Mouse (Mus musculus) gastrocnemius, adult 18-20 months (tissue): ENCODE data around the gene Tom1l2. TPM values are rescaled to one million over a fixed set of nuclear protein-coding genes. Genes with fewer than 3 reads are reported as not detected.

Experiments
- DNase-seq: peaks from one replicate; pipeline ENCODE4 v3.0.0; 2021; ENCODE audit warnings: low spot score
- total RNA-seq, 2 experiments: library from RNA; stranded (reverse); gene quantifications; 2 replicates each; pipeline ENCODE4 v1.2.3; 2021

Tom1l2 gene
- total RNA-seq, 2 experiments from 2014 or later = 61.5 to 67.2 TPM

GRCm38 (mm10) chr11:60208201-60208600 is 144.5 kb downstream of the Tom1l2 start:
- DNase-seq = no peak

GRCm38 (mm10) chr11:60206207-60206606 is 146.5 kb downstream of the Tom1l2 start:
- no peak for DNase-seq

GRCm38 (mm10) chr11:60205026-60205425 is 147.7 kb downstream of the Tom1l2 start:
- no peak for DNase-seq

- DNase-seq = no peak
These were observed 149.7 kb downstream of the Tom1l2 start for GRCm38 (mm10) chr11:60202710-60203638.

- DNase-seq = no peak
These were observed 152.3 kb downstream of the Tom1l2 start for GRCm38 (mm10) chr11:60200384-60200783.

GRCm38 (mm10) chr11:60199702-60200184 is 153.0 kb downstream of the Tom1l2 start:
- peak; percentile 92 for DNase-seq

- DNase-seq = no peak
These were observed 154.1 kb downstream of the Tom1l2 start for GRCm38 (mm10) chr11:60198651-60199050.

GRCm38 (mm10) chr11:60197998-60198619 is 154.6 kb downstream of the Tom1l2 start:
- DNase-seq = no peak

- DNase-seq = no peak
These were observed 156.4 kb downstream of the Tom1l2 start for GRCm38 (mm10) chr11:60196344-60196743.

GRCm38 (mm10) chr11:60195108-60195507 is 157.6 kb downstream of the Tom1l2 start:
- DNase-seq = no peak

GRCm38 (mm10) chr11:60193556-60193955 is 159.1 kb downstream of the Tom1l2 start:
- DNase-seq = no peak

- no peak for DNase-seq
These were observed 160.2 kb downstream of the Tom1l2 start for GRCm38 (mm10) chr11:60192534-60192933.

GRCm38 (mm10) chr11:60190055-60190641 is 162.6 kb downstream of the Tom1l2 start:
- DNase-seq = no peak

- no peak for DNase-seq
These were observed 163.1 kb downstream of the Tom1l2 start for GRCm38 (mm10) chr11:60189501-60190040.

- no peak for DNase-seq
These were observed 164.3 kb downstream of the Tom1l2 start for GRCm38 (mm10) chr11:60188275-60188853.

GRCm38 (mm10) chr11:60187070-60187469 is 165.6 kb downstream of the Tom1l2 start:
- no peak for DNase-seq

GRCm38 (mm10) chr11:60185396-60186231 is 167.1 kb downstream of the Tom1l2 start:
- DNase-seq = no peak

- no peak for DNase-seq
These were observed 168.1 kb downstream of the Tom1l2 start for GRCm38 (mm10) chr11:60184346-60185325.

- DNase-seq = no peak
These were observed 170.0 kb downstream of the Tom1l2 start for GRCm38 (mm10) chr11:60182741-60183140.
